Mouse (Mus musculus) urinary bladder, postnatal 4 days (tissue): ENCODE measurements around the gene Mical1.

ENCODE experiments used
- DNase-seq, 2 experiments: peaks; one replicate each; pipeline ENCODE4 v3.0.0; 2021 to 2022; ENCODE audit warnings: low spot score in 2 of 2

Mical1 gene

GRCm38 (mm10) chr10:41519640-41520409 is 43.7 kb downstream of the Mical1 start:
- DNase-seq: peak in 1 of 2 experiments; percentile 60

- DNase-seq: no peak
These were observed 44.2 kb downstream of the Mical1 start for GRCm38 (mm10) chr10:41520410-41520673.

GRCm38 (mm10) chr10:41523386-41523785 is 47.3 kb downstream of the Mical1 start:
- no peak for DNase-seq

- no peak for DNase-seq
These were observed 49.6 kb downstream of the Mical1 start for GRCm38 (mm10) chr10:41525696-41526095.

- no peak for DNase-seq
These were observed 53.9 kb downstream of the Mical1 start for GRCm38 (mm10) chr10:41529972-41530371.

GRCm38 (mm10) chr10:41535991-41536390 is 59.9 kb downstream of the Mical1 start:
- no peak for DNase-seq
